Mouse (Mus musculus) intestine, embryonic 16.5 days (tissue): ENCODE results near the gene Gm37240. TPM values are rescaled to one million over a fixed set of nuclear protein-coding genes. Genes with fewer than 3 reads are reported as not detected.

Experiments used
- ATAC-seq: fragments of 200-750 bp; cut with Nextera tagmentation; 2 replicates; pipeline ENCODE4 v1.8.0; 2017; ENCODE audit warnings: moderate TSS enrichment, moderate library complexity
- H3K27ac ChIP-seq: fragments of 300-500 bp; sonication (generic); 2 replicates; pipeline ENCODE4 v1.5.1; 2014; ENCODE audit warnings: mild to moderate bottlenecking, low read length
- H3K27me3 ChIP-seq: fragments of 300-500 bp; sonication (generic); replicated peaks from 2 replicates; pipeline ENCODE4 v1.6.1; 2014; ENCODE audit warnings: low read length, control low read depth, mixed read lengths; ENCODE audit not compliant: control insufficient read depth, insufficient read depth
- H3K36me3 ChIP-seq: fragments of 300-500 bp; sonication (generic); 2 replicates; pipeline ENCODE4 v1.6.1; 2014; ENCODE audit warnings: low read length, control low read depth; ENCODE audit not compliant: control insufficient read depth, insufficient read depth
- H3K4me1 ChIP-seq: fragments of 300-500 bp; sonication (generic); 2 replicates; pipeline ENCODE4 v1.6.1; 2014; ENCODE audit warnings: low read length, control low read depth, mixed read lengths; ENCODE audit not compliant: control insufficient read depth, insufficient read depth
- H3K4me2 ChIP-seq: fragments of 300-500 bp; sonication (generic); 2 replicates; pipeline ENCODE4 v1.6.1; 2014; ENCODE audit warnings: low read depth, low read length, control low read depth
- H3K4me3 ChIP-seq: fragments of 300-500 bp; sonication (generic); 2 replicates; pipeline ENCODE4 v1.5.1; 2014; ENCODE audit warnings: mild to moderate bottlenecking, low read length
- H3K9ac ChIP-seq: fragments of 300-500 bp; sonication (generic); 2 replicates; pipeline ENCODE4 v1.6.1; 2014; ENCODE audit warnings: low read depth, low read length
- H3K9me3 ChIP-seq: fragments of 300-500 bp; sonication (generic); 2 replicates; pipeline ENCODE4 v1.6.1; 2016; ENCODE audit warnings: low read length, control low read depth; ENCODE audit not compliant: control insufficient read depth
- WGBS: fragments of 180-500 bp; shearing (Covaris S2); extraction: QIAGEN DNeasy Blood & Tissue Kit; methylation state at CpG from one replicate; pipeline ENCODE4 v1.1.7; 2014; 5-methylcytosine and 5-hydroxymethylcytosine counted together
- polyA plus RNA-seq: library from polyadenylated mRNA; unstranded; fragments of >200 nt; fragmentation: Nextera tagmentation; extraction: Ambion mirVana; gene quantifications from 2 replicates; pipeline ENCODE4 v1.2.1, GENCODE M21; 2015

Gm37240 gene
- polyA plus RNA-seq, 1 experiment from 2014 or later = 6.8 TPM

DNA sequence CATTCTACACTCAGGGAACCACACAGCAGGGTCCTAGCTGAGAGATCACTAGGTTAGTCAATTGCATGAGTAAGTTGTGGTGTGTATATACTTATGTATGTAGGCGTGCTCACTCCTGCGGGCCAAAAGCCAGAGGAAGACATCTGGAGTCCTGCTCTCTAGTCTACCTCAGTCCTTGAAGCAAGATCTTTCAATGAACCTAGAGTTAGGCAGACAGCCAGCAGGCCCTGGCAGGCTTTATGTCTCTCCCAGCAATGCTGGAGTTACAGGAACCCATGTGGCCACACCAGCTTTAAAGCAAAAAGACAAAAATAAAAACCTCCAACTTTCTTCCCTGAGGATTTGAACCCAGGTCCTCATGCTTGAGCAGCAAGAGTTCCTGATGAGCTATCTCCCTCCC is 586.0 kb downstream of the Gm37240 start:
- 81% methylated on average over 2 of the region's 2 CpGs for WGBS
- Histone ChIP-seq H3K4me2 (no peak overlapping the region), H3K36me3 (no peaks in the 10 kb centered on the region), H3K9me3 (no peaks in the 10 kb centered on the region), H3K27ac (no peak overlapping the region), H3K9ac (no peak overlapping the region), H3K4me1 (no peaks in the 10 kb centered on the region), H3K4me3 (no peak overlapping the region), H3K27me3 (no peaks in the 10 kb centered on the region)
- ATAC-seq = no peak

DNA sequence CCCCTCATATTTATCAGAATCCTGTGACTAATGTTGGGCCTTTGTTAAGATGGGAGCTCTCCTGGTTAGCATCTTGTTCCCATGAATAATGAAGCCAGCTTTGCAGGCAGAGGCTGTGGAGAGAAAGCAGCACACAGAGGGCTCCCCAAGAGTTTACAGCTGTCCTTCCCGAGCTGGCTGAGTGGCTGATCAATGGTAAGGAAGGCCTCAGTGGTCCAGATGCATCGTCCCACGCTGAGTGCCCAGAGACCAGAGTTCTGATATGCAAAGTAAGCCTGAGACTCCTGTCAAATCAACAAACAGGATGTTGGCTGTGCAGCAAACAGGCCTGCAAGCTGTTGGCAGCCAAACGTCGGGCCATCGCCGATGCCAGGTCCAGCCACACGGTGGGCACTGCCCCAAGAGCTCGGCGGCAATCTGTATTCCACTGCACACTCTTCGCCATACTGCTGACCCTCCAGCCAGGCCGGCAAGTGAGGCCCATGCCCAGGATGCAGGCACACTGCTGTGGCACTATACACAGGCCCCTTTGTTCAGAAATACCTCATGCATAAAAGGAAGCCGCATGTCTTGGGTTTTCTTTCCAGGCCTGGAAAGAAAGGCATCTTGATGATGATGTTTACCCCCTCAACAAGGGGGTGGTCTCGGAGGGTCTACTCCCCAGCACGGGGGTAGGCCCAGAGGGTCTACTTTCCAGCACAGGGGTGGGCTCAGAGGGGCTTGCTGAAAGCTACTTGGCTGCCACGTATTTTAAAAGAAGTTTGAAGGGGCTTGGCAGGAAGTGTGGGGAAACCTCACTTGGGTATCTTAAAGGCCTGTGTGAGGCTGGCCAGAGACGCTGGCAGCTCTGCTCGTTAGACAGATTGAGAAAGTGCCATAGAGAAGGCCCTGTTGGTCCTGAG is 587.4 kb downstream of the Gm37240 start:
- no peaks in the 10 kb centered on the region for H3K27me3 ChIP-seq
- no peak overlapping the region for H3K4me2 ChIP-seq
- H3K27ac ChIP-seq = no peak overlapping the region
- H3K9me3 ChIP-seq = no peaks in the 10 kb centered on the region
- H3K4me3 ChIP-seq = no peak overlapping the region
- no peak overlapping the region for H3K9ac ChIP-seq
- WGBS = 69% methylated on average over 18 of the region's 18 CpGs
- ATAC-seq = no peak
- no peaks in the 10 kb centered on the region for H3K36me3 ChIP-seq
- no peaks in the 10 kb centered on the region for H3K4me1 ChIP-seq

DNA sequence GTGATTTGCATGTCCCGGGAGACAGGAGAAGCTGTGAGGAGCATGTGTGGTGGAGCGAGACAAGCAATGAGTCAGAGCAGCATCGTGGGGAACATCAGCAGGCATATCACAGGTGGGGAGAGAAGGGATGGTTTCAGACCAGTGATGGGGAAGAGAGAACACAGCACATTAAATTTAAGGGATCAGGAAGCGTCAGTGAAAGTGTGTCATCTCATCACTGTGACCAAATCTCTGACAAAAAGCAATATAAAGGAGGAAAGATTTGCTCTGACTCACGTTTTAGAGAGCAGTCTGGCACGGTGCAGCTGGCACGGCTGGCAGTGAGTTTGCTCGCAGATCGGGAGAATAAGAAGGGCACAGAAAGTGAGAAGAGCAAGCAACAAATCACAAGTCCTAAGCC is 592.1 kb downstream of the Gm37240 start:
- Histone ChIP-seq H3K4me2 (no peak overlapping the region), H3K27ac (no peak overlapping the region), H3K27me3 (no peaks in the 10 kb centered on the region), H3K4me1 (no peaks in the 10 kb centered on the region), H3K36me3 (no peaks in the 10 kb centered on the region), H3K4me3 (no peak overlapping the region), H3K9ac (no peak overlapping the region), H3K9me3 (no peaks in the 10 kb centered on the region)
- ATAC-seq = no peak
- WGBS = 82% methylated on average over 9 of the region's 9 CpGs

DNA sequence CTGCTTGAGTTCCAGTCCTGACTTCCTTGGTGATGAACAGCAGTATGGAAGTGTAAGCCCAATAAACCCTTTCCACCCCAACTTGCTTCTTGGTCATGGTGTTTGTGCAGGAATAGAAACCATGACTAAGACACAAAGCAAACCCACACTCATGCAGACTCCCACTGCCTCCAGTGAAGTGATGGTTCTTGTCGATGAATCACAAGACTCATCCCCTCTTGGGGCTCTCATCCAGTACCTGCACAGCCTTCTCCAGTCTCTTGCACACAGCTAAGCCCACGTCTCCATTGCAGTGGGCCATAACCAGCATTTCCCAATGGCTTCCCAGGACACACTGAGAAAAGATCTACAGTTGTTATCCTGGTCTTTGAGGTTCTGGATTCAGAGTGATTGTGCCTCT is 599.7 kb downstream of the Gm37240 start:
- H3K4me1 ChIP-seq = no peaks in the 10 kb centered on the region
- no peaks in the 10 kb centered on the region for H3K27me3 ChIP-seq
- WGBS = 73% methylated on average over 2 of the region's 2 CpGs
- no peak overlapping the region for H3K9ac ChIP-seq
- no peak overlapping the region for H3K4me3 ChIP-seq
- H3K27ac ChIP-seq = no peak overlapping the region
- H3K4me2 ChIP-seq = no peak overlapping the region
- no peaks in the 10 kb centered on the region for H3K9me3 ChIP-seq
- no peak for ATAC-seq
- H3K36me3 ChIP-seq = no peaks in the 10 kb centered on the region

DNA sequence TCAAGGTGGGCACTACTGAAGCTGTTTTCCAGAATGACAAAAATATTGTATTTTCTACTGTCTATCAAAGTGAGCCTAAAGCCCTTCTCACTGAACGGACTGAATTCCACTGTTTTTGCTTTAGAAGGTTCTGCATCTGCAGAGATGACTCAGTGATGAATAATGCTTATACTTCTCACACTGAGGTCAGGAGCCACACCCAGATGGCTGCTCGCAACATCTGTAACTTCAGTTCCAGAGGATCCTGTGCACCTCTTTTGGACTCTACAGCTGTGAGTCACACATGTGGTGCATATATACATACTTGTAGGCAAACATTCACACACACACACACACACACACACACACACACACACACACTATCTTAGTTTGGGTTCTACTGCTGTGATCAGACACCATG is 602.8 kb downstream of the Gm37240 start:
- no peak overlapping the region for H3K4me2 ChIP-seq
- H3K27ac ChIP-seq = no peak overlapping the region
- H3K9ac ChIP-seq = no peak overlapping the region
- no peaks in the 10 kb centered on the region for H3K36me3 ChIP-seq
- no peaks in the 10 kb centered on the region for H3K4me1 ChIP-seq
- no peak for ATAC-seq
- no peaks in the 10 kb centered on the region for H3K27me3 ChIP-seq
- 74% methylated on average over 2 of the region's 2 CpGs for WGBS
- no peaks in the 10 kb centered on the region for H3K9me3 ChIP-seq
- H3K4me3 ChIP-seq = no peak overlapping the region

DNA sequence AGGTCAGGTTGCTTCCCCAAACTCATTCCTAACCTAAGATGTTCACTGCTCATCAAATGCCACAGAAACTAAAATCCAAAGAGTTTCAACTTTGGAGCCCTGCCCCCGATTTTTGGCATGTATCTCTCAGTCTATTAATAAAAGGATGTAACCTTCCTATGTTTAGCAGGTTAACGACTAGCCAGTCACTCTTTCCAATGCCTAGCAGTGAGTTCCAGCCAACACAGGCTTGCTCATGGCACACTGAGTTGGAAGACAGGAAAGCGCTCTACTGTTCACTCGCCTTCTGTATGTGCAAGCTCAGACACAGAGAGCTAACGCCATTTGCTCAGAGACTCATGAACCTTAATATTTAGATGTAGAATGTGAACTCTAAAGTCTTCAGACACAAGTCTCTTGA is 604.5 kb downstream of the Gm37240 start:
- Histone ChIP-seq H3K4me1 (no peaks in the 10 kb centered on the region), H3K27me3 (no peaks in the 10 kb centered on the region), H3K36me3 (no peaks in the 10 kb centered on the region), H3K27ac (no peak overlapping the region), H3K9me3 (no peaks in the 10 kb centered on the region), H3K4me2 (no peak overlapping the region), H3K9ac (no peak overlapping the region), H3K4me3 (no peak overlapping the region)
- WGBS = 86% methylated on average over 5 of the region's 5 CpGs
- no peak for ATAC-seq

DNA sequence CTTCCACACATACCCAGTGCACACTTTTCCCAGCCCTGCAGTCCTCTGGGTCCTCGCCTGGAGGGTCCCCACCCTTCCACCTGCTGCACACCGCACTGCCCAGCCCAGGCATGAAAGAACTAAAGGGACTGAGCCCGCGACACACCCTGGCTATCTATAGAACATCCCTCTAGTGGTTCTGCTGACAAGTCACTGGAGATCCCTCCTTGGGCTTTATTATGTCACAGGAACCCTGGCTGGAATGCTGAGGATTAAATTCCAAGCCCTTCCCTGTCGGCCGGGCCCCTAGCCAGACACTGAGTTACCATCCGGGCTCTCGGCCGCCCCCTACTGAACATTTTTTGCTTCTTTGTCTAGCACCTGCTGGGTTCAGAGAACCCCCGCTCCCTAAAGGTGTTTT is 612.2 kb downstream of the Gm37240 start:
- no peak for ATAC-seq
- Histone ChIP-seq H3K36me3 (no peaks in the 10 kb centered on the region), H3K27ac (no peak overlapping the region), H3K4me3 (no peak overlapping the region), H3K9ac (no peak overlapping the region), H3K27me3 (no peaks in the 10 kb centered on the region), H3K4me1 (no peaks in the 10 kb centered on the region), H3K9me3 (no peaks in the 10 kb centered on the region), H3K4me2 (no peak overlapping the region)
- WGBS = 46% methylated on average over 10 of the region's 10 CpGs

DNA sequence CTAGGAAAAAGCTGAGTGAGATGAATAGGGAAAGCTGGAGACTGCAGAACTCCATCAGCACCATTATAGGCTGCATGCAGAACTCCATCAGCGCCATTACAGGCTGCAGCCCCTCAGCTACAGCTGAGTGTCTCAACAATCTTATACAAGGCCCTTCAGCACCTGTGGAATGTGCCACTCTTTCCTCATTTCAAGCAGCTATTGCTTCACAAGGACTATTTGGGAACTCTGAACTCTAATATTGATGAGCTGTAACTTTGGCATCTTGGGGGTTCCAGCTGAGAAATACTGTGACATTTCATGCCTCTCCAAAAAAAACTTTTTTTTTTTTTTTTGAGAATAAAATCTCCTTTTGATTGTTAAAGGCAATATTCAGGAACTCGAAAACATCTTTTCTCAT is 615.8 kb downstream of the Gm37240 start:
- no peak for ATAC-seq
- no peaks in the 10 kb centered on the region for H3K4me1 ChIP-seq
- H3K9ac ChIP-seq = no peak overlapping the region
- H3K27ac ChIP-seq = no peak overlapping the region
- no peaks in the 10 kb centered on the region for H3K9me3 ChIP-seq
- no peaks in the 10 kb centered on the region for H3K27me3 ChIP-seq
- H3K36me3 ChIP-seq = no peaks in the 10 kb centered on the region
- no peak overlapping the region for H3K4me2 ChIP-seq
- 89% methylated on average over 2 of the region's 2 CpGs for WGBS
- H3K4me3 ChIP-seq = no peak overlapping the region

DNA sequence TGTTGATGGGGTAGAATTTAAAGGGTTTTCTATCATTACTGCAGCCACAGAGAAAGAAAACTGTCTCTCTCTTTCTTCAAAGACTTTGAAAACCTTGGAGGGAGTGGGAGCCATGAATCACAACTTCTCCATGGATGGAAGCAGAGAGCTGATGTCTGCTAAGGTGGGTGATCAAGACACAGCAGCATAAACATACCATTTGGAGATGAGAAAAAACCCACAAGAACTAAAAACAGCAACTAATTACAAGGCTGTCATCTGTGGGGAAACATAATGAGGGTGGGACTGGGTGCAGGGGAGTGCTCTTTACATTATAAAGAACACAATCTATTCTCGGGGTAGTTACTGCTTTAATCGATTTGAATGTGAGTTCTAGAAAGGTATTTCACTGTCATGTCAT is 622.4 kb downstream of the Gm37240 start:
- no peak for ATAC-seq
- H3K4me3 ChIP-seq = no peak overlapping the region
- H3K4me2 ChIP-seq = no peak overlapping the region
- no peaks in the 10 kb centered on the region for H3K9me3 ChIP-seq
- 68% methylated on average over 2 of the region's 2 CpGs for WGBS
- no peaks in the 10 kb centered on the region for H3K4me1 ChIP-seq
- H3K27me3 ChIP-seq = no peaks in the 10 kb centered on the region
- H3K9ac ChIP-seq = no peak overlapping the region
- no peaks in the 10 kb centered on the region for H3K36me3 ChIP-seq
- H3K27ac ChIP-seq = no peak overlapping the region

DNA sequence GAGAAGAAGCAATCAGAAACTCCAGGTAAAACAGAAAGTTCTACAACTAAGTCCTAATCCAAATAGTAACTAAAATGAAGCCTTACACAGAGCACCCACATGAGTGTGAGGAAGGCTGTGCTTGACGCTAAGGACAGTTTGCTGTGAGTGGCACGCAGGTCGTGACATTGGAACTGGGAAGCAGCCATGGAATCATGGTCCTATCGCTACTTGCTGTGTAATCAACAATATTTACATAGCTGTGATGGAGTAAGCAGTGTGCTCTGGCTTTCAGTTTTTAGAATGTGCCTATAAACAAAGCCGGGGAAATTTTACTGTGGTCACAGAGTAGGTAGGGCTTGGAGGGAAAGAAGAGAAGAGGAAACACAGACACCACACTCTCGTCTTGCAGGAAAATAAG is 622.8 kb downstream of the Gm37240 start:
- H3K36me3 ChIP-seq = no peaks in the 10 kb centered on the region
- H3K4me2 ChIP-seq = no peak overlapping the region
- no peaks in the 10 kb centered on the region for H3K9me3 ChIP-seq
- no peak for ATAC-seq
- H3K4me1 ChIP-seq = no peaks in the 10 kb centered on the region
- WGBS = 52% methylated on average over 6 of the region's 6 CpGs
- H3K4me3 ChIP-seq = no peak overlapping the region
- H3K9ac ChIP-seq = no peak overlapping the region
- no peaks in the 10 kb centered on the region for H3K27me3 ChIP-seq
- H3K27ac ChIP-seq = no peak overlapping the region
